In the genomic region with DNA sequence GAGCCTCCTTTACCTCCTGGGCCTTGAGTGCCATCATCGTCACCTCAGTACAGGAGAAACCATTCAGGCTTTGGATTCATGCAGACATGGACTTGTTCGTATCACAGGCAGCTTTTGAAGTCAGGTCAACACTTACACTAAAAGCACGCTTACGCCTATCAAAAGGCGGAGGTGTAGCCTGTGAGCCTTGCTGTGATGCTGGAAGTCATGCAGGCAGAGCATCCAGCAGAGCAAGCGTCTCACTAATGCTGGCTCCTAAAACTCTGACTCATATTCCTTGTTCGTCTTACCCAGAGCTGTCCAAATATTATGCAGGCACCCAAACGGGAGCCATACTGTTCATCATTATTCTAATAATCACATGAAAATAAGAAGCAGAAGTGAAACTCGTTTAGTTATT, we compare ENCODE assay signal across 9 mouse cellular contexts.
"Had no signal": no experiment of that assay in that cellular context is flagged by ENCODE, and none has a peak within 500 bp of the region (broad histone marks: within the 10 kb centered on the region; RNA-seq: fewer than 3 reads in every experiment).

No protein-coding gene starts in this region.

- H3K4me1 ChIP-seq: limb, embryonic 12.5 days had no signal

- H3K4me3 ChIP-seq: limb, embryonic 12.5 days; midbrain, embryonic 12.5 days; neural tube, embryonic 13.5 days had no signal

- H3K36me3 ChIP-seq: limb, embryonic 12.5 days; midbrain, embryonic 12.5 days; neural tube, embryonic 13.5 days had no signal

- H3K9me3 ChIP-seq: limb, embryonic 12.5 days; midbrain, embryonic 12.5 days; neural tube, embryonic 13.5 days had no signal

- DNase-seq: kidney, postnatal 36 days; liver; lung, adult 18-20 months; right cerebral cortex, postnatal 25 days had no signal

- ATAC-seq: midbrain, embryonic 16.5 days had no signal

- H3K9ac ChIP-seq: limb, embryonic 12.5 days; liver, embryonic 14.5 days; midbrain, embryonic 12.5 days; neural tube, embryonic 13.5 days had no signal

- H3K27me3 ChIP-seq: limb, embryonic 12.5 days; midbrain, embryonic 12.5 days; neural tube, embryonic 13.5 days had no signal

- H3K27ac ChIP-seq: limb, embryonic 12.5 days; liver, embryonic 14.5 days; midbrain, embryonic 12.5 days; neural tube, embryonic 13.5 days had no signal

- H3K4me2 ChIP-seq: limb, embryonic 12.5 days; midbrain, embryonic 12.5 days; neural tube, embryonic 13.5 days had no signal
